Mouse (Mus musculus) intestine, embryonic 16.5 days (tissue): ENCODE measurements around the gene Ccdc182. TPM values are rescaled to one million over a fixed set of nuclear protein-coding genes. Genes with fewer than 3 reads are reported as not detected.

ENCODE experiments used
- ATAC-seq: fragments of 200-750 bp; cut with Nextera tagmentation; 2 replicates; pipeline ENCODE4 v1.8.0; 2017; ENCODE audit warnings: moderate TSS enrichment, moderate library complexity
- H3K27ac ChIP-seq: fragments of 300-500 bp; sonication (generic); 2 replicates; pipeline ENCODE4 v1.5.1; 2014; ENCODE audit warnings: mild to moderate bottlenecking, low read length
- H3K27me3 ChIP-seq: fragments of 300-500 bp; sonication (generic); replicated peaks from 2 replicates; pipeline ENCODE4 v1.6.1; 2014; ENCODE audit warnings: low read length, control low read depth, mixed read lengths; ENCODE audit not compliant: control insufficient read depth, insufficient read depth
- H3K36me3 ChIP-seq: fragments of 300-500 bp; sonication (generic); 2 replicates; pipeline ENCODE4 v1.6.1; 2014; ENCODE audit warnings: low read length, control low read depth; ENCODE audit not compliant: control insufficient read depth, insufficient read depth
- H3K4me1 ChIP-seq: fragments of 300-500 bp; sonication (generic); 2 replicates; pipeline ENCODE4 v1.6.1; 2014; ENCODE audit warnings: low read length, control low read depth, mixed read lengths; ENCODE audit not compliant: control insufficient read depth, insufficient read depth
- H3K4me2 ChIP-seq: fragments of 300-500 bp; sonication (generic); 2 replicates; pipeline ENCODE4 v1.6.1; 2014; ENCODE audit warnings: low read depth, low read length, control low read depth
- H3K4me3 ChIP-seq: fragments of 300-500 bp; sonication (generic); 2 replicates; pipeline ENCODE4 v1.5.1; 2014; ENCODE audit warnings: mild to moderate bottlenecking, low read length
- H3K9ac ChIP-seq: fragments of 300-500 bp; sonication (generic); 2 replicates; pipeline ENCODE4 v1.6.1; 2014; ENCODE audit warnings: low read depth, low read length
- H3K9me3 ChIP-seq: fragments of 300-500 bp; sonication (generic); 2 replicates; pipeline ENCODE4 v1.6.1; 2016; ENCODE audit warnings: low read length, control low read depth; ENCODE audit not compliant: control insufficient read depth
- WGBS: fragments of 180-500 bp; shearing (Covaris S2); extraction: QIAGEN DNeasy Blood & Tissue Kit; methylation state at CpG from one replicate; pipeline ENCODE4 v1.1.7; 2014; 5-methylcytosine and 5-hydroxymethylcytosine counted together
- polyA plus RNA-seq: library from polyadenylated mRNA; unstranded; fragments of >200 nt; fragmentation: Nextera tagmentation; extraction: Ambion mirVana; gene quantifications from 2 replicates; pipeline ENCODE4 v1.2.1, GENCODE M21; 2015

The Ccdc182 gene
- not detected in 2 replicates for polyA plus RNA-seq

GRCm38 (mm10) chr11:88293631-88294393, at the start of gene Ccdc182:
TSS of gene Ccdc182 (plus strand) at chr11:88294058.
- H3K9me3 ChIP-seq: no peaks in the 10 kb centered on the region
- peak within 1 kb of the TSS; percentile 14; the same call in 1 of the 2 replicates for H3K4me2 ChIP-seq
- no peak for ATAC-seq
- no peaks in the 10 kb centered on the region for H3K36me3 ChIP-seq
- 0 out of 2 replicates have a peak within 1 kb of the TSS, but pooled peaks have one; percentile 8 for H3K9ac ChIP-seq
- no peak within 1 kb of the TSS for H3K4me3 ChIP-seq
- H3K27me3 ChIP-seq: no peaks in the 10 kb centered on the region
- 48% methylated on average over 20 of the region's 20 CpGs for WGBS
- H3K4me1 ChIP-seq: no peaks in the 10 kb centered on the region; the same call in 1 of the 2 replicates
- H3K27ac ChIP-seq: no peak within 1 kb of the TSS

DNA sequence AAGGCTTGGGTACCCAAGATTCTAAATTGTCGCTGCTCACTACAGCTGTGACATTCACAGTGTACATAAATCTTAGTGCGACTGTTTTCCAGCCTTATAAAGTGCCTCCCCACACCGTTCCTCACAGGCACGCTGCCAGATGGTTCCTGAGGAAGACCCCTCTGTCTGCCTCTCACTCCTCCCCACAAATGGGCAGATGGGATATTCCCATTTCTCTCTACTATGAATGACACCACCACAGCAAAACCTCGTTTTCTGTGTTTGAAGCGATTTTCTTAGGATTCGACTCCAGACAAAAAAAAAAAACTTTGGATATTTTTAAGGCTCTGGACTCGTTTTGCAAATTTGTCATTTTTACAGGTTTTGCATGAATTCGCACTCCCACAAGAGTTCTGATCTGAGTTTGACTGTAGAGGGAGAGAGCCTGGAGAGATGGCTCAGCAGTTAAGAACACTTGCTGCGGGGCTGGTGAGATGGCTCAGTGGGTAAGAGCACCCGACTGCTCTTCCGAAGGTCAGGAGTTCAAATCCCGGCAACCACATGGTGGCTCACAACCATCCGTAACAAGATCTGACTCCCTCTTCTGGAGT, 48.2 kb upstream of the Ccdc182 start:
- Histone ChIP-seq H3K27me3 (no peaks in the 10 kb centered on the region), H3K9me3 (no peaks in the 10 kb centered on the region), H3K4me3 (no peak overlapping the region), H3K36me3 (no peaks in the 10 kb centered on the region), H3K4me2 (no peak overlapping the region), H3K27ac (no peak overlapping the region), H3K9ac (no peak overlapping the region), H3K4me1 (peaks cover 9% of the 10 kb centered on the region)
- 76% methylated on average over 14 of the region's 14 CpGs for WGBS
- no peak for ATAC-seq

DNA sequence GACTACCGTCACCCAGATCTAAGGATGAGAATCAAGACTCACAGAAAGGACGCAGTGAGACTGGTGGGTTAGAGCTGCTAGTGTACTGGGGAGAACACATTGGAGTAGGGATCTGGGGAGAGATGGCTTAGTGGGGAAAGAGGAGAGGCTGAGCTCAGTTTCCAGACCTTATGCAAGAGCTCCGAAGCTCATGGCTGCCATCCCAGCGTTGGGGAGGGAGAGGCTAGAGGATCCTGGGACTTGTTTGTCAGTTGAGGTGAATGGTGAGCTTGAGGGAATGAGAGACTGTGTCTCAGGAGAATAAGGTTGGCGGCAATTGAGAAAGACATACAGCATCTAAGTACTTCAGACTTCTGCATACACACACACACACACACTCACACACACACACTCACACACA, 45.2 kb upstream of the Ccdc182 start:
- H3K27me3 ChIP-seq: no peaks in the 10 kb centered on the region
- no peak overlapping the region for H3K4me2 ChIP-seq
- no peaks in the 10 kb centered on the region for H3K9me3 ChIP-seq
- H3K4me3 ChIP-seq: no peak overlapping the region
- 55% methylated on average over 5 of the region's 5 CpGs for WGBS
- H3K27ac ChIP-seq: no peak overlapping the region
- ATAC-seq: no peak
- H3K9ac ChIP-seq: no peak overlapping the region
- H3K4me1 ChIP-seq: peaks cover 9% of the 10 kb centered on the region; the same call in 1 of the 2 replicates
- no peaks in the 10 kb centered on the region for H3K36me3 ChIP-seq

- no peak for ATAC-seq
- H3K4me1 ChIP-seq: peaks cover 9% of the 10 kb centered on the region; the same call in 1 of the 2 replicates
- WGBS: 67% methylated on average over 3 of the region's 3 CpGs
These were observed 43.3 kb upstream of the Ccdc182 start for GRCm38 (mm10) chr11:88250568-88250967.

DNA sequence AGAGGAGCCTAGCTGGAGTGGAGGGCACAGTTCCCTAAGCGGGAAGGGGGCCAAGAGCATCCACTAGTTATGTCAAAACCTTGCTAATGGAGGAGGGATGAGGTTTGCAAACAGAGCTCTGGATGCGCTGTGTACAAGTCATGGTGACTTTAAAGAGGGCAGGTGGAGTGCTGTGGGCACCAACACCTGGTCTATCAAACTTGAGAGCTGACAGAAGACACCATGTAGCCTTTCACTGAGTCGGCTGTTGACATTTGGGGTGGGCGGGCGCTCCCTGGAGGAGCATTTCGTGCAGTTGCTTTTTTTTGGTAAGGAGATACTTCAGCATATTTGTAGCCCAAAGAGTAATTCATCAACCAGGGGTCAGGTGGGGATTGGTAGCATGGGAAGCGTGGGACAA, 42.6 kb upstream of the Ccdc182 start:
- Histone ChIP-seq H3K4me3 (no peak overlapping the region), H3K36me3 (no peaks in the 10 kb centered on the region), H3K9ac (no peak overlapping the region), H3K4me2 (no peak overlapping the region), H3K4me1 (peaks cover 9% of the 10 kb centered on the region; the same call in 1 of the 2 replicates), H3K27me3 (no peaks in the 10 kb centered on the region), H3K27ac (no peak overlapping the region), H3K9me3 (no peaks in the 10 kb centered on the region)
- 64% methylated on average over 7 of the region's 7 CpGs for WGBS
- ATAC-seq: no peak

More at GRCm38 (mm10) chr11:88250568-88250967, 43.3 kb upstream of the Ccdc182 start:
- no peaks in the 10 kb centered on the region for H3K9me3 ChIP-seq
- H3K9ac ChIP-seq: no peak overlapping the region
- H3K4me3 ChIP-seq: no peak overlapping the region
- H3K27ac ChIP-seq: no peak overlapping the region
- H3K27me3 ChIP-seq: no peaks in the 10 kb centered on the region
- no peaks in the 10 kb centered on the region for H3K36me3 ChIP-seq
- no peak overlapping the region for H3K4me2 ChIP-seq

- Histone ChIP-seq H3K9ac (0 out of 2 replicates have a peak overlapping the region, but pooled peaks have one; percentile 24), H3K4me2 (peak overlapping the region; percentile 42), H3K36me3 (no peaks in the 10 kb centered on the region), H3K27me3 (no peaks in the 10 kb centered on the region), H3K4me3 (no peak overlapping the region), H3K4me1 (peaks cover 9% of the 10 kb centered on the region; the same call in 1 of the 2 replicates), H3K9me3 (no peaks in the 10 kb centered on the region), H3K27ac (no peak overlapping the region)
- peak; percentile 89 for ATAC-seq
- WGBS: 14% methylated on average over 22 of the region's 22 CpGs
These were observed 41.7 kb upstream of the Ccdc182 start for GRCm38 (mm10) chr11:88251972-88252766.

- H3K27me3 ChIP-seq: no peaks in the 10 kb centered on the region
- no peaks in the 10 kb centered on the region for H3K36me3 ChIP-seq
- H3K4me3 ChIP-seq: no peak overlapping the region
- H3K4me2 ChIP-seq: no peak overlapping the region
- H3K9me3 ChIP-seq: no peaks in the 10 kb centered on the region
- peaks cover 9% of the 10 kb centered on the region; the same call in 1 of the 2 replicates for H3K4me1 ChIP-seq
- no peak overlapping the region for H3K27ac ChIP-seq
- peak; percentile 46; the same call in 1 of the 2 replicates for ATAC-seq
- WGBS: 35% methylated on average over 11 of the region's 18 CpGs
- H3K9ac ChIP-seq: 0 out of 2 replicates have a peak overlapping the region, but pooled peaks have one; percentile 24
These were observed 40.9 kb upstream of the Ccdc182 start for GRCm38 (mm10) chr11:88252767-88253513.

GRCm38 (mm10) chr11:88253514-88254167, 40.2 kb upstream of the Ccdc182 start:
- WGBS: 54% methylated on average over 7 of the region's 7 CpGs
- Histone ChIP-seq H3K9me3 (0 out of 2 replicates have a peak, but pooled peaks cover 5% of the 10 kb centered on the region), H3K4me2 (no peak overlapping the region), H3K4me1 (peaks cover 9% of the 10 kb centered on the region; the same call in 1 of the 2 replicates), H3K9ac (no peak overlapping the region), H3K36me3 (no peaks in the 10 kb centered on the region), H3K27ac (no peak overlapping the region), H3K27me3 (no peaks in the 10 kb centered on the region), H3K4me3 (no peak overlapping the region)
- no peak for ATAC-seq
